Mouse (Mus musculus) right cerebral cortex, postnatal 4 days (tissue): ENCODE measurements around the gene Sbk3.

Experiments used
- DNase-seq: peaks from one replicate; pipeline ENCODE4 v3.0.0-alpha.2; 2022

Gene Sbk3

DNA sequence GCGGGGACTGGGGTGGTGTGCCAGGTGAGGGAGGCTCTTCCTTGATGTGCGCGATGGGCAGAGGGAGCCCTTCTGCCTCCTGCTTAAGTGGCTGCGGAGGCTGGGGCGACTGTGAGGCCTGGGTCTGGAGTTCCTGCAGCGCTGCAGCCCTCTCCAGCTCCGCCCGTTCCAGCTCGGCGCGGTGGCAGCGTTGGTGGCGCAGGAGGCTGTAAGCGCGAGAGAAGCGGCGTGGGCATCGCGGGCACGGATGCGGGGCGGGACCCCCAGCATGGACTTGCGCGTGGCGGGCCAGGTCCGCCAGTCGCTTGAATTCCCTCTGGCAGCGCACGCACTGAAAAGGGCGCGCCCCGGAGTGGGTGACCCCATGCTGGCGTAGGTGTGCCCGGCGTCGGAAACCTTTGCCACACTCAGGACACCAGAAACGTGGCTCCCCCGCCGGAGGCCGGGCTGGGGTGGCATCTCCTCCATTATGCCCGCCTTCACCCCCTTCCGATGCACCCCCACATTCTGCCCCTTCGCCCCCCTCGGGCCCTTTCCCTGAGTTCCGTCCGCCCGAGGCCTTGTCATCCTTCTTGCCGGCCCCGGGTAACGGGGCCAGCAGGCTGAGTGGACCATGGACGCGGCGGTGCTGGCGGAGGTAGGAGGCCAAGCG, 22.5 kb upstream of the Sbk3 start:
- DNase-seq, result no peak

DNA sequence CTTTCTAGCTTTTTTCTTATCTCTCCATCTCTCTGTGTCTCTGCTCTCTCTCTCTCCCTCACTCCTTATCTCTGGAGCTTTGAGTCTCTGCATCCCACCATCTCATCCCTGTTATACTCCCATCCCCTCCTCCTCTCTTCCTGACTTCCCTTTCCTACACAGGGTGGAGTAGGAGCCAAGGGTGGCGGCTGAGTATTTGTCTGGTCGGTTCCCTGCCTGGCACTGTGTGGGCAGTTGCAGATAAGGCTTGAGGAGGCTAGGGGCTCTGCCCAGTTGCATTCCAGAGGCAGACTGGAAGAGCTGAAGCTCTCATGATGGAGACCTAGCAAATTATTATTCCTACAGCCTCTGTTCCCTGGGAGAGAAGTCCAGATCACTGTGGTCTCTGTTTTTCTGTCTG, 17.3 kb upstream of the Sbk3 start:
- no peak for DNase-seq

DNA sequence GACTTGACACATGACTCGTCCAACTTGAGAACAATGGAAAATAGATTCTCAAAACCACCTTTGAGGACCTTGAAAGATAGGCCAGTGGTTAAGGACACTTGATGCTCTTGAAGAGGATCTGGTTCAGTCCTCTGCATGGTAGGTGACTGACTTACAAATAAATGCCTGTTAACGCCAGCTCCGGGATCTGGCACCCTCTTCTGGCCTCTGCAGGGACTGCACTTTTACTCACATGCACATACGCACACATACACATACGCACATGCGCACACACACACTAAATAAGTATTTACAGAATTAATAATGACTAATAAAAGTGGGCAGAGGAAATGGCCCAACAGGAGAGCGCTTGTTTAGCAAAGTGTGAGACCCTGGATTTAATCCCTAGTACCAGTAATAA, 5.9 kb upstream of the Sbk3 start:
- DNase-seq, result no peak

DNA sequence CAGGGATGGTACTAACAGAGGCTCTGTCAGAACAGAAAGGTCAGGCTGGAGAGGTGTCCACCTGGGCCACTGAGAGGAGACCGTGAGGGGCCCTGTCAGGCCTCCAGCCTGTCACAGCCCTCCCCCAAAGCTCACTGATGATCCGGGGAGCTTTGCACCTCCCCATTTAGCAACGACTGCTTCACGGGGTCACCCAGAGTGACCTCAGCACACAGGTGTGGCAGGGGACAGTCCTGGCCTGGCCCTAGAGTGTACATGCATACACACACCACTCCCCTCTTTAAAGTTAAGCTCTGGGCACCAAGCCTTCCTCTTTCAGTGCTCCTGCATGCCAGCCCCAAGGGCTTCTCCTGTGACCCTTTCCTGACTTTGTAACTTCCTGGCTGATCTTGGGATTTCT, 4.5 kb upstream of the Sbk3 start:
- no peak for DNase-seq

DNA sequence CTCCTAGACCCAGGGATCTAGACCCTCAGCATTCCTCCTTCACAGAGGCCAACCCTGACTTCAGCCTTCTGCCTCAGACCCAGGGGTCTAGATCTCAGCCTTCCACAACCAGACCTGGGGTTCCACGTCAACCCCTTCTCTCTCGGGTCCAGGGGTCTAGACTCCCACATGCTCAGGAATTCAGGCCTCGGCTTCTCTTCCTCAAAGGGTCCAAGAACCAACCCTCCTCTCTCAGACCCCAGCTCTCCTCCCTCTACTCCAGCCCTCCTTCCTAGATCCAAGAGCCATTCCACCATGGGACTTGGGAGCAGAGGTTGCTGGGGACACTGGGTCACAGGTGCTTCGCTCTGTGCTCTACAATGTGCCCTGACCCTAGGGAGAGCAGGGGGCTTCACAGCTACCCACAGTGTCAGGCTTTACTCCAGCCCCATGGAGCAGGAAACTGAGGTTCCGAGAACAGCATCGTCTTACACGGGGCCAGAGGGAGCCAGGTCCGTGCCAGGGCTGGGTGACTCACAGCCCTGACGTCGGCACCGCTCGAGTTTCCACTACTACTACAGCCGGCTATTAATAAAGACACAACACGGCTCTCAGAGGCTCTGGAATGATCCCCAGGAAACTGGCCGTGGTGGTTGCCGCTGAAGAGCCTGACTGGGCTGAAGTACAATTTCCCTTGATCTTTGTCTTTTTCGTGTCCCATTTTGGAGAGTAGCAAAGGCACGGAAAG, 1.5 kb upstream of the Sbk3 start:
- no peak for DNase-seq

DNA sequence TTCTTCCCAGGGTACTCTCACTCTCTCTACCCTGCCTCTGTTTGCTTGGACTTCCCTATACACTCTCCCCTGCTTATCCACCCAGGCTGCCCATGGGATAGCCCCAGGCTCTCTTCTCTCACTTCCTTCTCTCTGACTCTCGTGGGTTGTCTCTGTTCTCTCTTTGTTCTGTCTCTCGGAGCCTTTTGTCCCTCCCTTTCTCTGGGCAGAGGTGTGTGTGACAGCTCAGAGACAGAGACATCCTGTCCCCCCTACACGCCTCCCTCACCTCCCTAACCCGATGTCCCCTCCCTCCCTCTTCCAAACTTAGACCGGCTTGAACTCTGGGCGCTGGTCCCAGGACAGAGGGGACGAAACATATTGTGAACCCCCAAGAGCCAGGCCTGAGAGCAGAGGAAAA, 742 bp upstream of the Sbk3 start:
- no peak for DNase-seq

DNA sequence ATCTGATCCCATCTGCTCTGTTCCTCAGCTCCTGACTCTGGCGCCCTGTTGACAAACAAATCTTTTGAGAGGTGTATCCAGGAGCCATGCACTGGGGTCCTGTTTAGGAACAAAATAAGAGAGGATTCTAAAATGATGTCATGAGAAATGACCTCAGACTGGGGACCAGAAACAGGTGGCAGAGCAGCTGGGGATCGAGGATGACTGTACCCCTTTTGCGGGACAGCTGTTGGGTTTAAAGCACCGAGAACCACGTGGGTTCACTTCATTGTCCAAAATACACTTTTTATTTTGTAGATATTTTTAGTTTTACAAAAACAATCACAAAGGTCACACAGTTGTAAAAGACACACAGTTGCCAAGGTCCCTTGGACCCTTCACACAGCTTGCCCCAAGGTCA, 6.0 kb downstream of the Sbk3 start:
- no peak for DNase-seq

DNA sequence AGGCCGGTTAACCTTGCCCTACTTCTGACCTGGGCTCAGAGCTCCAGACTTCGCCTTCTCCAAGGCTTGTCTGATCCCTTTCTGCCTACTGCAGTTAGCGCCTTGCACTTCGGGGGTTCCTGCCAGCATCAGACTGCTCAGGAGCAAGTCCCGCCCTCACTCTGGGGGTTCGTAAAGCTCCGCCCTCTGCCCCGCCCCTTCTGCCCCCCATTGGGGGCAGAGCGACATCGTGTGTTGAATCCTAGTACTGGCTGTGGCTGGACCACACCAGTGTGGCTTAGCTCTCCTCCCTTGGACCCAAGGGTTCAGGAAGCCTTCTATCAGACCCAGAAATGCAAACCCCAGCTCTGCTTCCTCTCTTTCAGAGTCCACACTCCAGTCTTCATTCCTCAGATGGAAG, 6.7 kb downstream of the Sbk3 start, which contains the start of gene Sbk2:
TSS of gene Sbk2 (minus strand) at position 135 of the 400 bp plus-strand sequence.
- DNase-seq, result peak; percentile 79

DNA sequence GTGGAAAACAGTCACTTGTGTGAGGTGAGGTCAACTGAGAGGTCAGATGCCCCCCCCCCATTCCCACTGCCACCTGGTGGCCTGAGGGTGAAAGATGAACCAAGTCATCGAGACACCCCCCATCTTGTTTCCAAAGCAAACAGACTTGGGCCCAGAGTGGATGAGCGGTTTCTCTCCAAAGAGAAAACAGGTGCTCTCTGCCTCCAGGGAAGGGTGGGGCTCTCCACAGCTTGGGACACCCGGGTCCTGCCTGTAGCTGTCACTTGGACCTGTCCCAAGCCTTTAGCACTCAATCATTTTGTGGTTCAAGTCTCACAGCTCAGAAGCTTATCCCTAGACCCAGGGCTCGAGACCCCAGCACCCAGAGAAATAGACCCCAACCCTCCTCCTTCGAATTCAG, 7.4 kb downstream of the Sbk3 start:
- no peak for DNase-seq

DNA sequence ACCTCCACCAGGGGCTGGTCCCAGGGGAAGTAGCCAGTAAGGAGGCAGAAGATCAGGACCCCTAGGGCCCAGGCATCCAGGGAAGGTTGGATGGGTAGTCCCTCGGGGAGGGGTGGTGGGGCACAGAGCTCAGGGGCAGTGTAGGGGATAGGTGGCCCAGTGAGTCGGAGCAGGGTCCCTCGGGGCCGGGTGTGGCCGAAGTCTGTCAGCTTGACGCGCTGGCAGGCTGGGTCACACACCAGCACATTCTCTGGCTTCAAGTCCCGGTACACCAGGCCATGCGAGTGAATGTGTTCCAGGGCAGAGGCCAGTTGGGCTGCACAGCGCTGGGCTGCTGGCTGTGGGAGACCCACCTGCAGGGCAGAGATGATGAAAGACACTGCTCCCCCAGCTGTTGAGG, 13.6 kb downstream of the Sbk3 start:
- DNase-seq, result no peak

DNA sequence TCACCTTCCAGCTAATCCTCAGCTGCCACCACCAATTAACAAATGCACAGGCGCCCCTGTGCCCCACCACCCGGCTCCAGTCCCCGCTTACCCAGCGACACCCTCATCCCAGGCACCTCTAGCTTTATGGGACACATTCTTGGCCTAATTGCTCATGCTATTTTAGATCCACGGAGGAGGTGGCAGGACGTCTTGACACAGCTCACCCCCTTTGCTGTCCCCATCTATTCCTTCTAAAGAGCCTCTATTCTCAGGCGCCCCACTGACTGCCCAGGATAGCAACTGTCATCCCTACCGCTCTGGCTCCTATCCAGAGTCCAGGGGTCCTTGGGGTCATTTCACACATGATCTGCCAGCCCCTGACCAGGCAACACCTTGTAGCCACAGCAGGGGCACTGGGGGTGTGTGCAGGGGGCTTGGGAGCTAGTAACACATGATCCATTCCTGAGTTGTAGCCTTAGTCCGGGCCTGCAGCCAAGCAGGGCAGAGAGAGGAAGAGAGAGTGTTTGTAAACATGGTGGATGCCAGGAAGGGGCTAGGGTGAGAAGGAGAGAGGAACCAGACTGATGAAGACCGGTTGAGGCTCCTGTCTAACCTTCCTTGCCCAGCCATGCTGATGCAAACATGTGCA, 17.0 kb downstream of the Sbk3 start:
- DNase-seq, result peak; percentile 21

DNA sequence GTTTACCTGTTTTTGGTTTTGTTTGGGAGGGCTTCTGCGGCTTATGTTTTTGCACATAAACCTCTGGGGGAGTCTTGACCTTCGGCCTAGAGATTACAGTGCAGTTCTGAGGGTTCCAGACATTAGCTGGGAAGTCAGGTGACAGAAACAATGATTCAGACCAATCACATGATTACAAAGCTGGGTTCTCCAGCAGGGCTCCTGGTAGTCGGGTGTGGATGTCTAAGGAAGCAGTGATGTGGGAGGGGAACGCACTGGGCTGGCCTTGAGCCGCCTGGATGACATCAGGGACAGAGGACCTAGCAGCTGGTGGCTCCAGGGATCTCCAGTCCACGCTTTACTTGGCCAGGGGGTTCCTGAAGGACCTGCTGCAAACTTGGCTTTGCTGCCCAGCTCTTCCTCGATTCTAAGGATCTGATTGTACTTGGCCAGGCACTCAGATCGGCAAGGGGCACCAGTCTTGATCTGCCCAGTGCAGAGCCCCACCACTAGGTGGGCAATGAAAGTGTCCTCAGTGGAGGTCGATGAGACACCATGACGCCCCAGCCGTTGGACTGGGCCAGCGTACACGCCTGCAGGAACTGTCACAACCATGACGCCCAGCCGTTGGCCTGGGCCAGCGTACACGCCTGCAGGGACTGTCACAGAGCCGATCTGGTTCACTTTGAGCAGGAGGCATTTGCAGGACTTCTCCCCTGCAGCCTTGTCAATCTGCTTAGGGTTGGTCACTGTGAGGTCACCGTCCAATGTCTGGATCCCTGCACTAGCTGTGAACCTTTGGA, 20.2 kb downstream of the Sbk3 start:
- no peak for DNase-seq

DNA sequence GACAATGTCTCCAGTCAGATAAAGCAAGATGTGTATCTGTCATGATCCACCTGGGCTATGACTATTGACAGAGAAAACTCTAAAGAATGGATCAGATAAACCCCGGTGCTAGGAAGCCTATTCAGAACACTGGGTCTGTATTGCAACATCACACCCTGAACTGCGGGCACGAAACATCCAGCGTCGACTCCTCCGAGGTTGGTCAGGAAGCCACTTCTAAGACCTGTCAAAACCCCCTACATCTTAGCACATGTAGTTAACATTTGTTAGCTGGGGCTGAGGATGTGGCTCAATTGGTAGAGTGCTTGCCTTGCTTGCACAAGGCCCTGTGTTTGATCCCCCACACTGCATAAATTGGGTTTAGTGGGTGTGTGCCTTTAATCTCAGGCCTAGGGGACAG, 22.6 kb downstream of the Sbk3 start:
- no peak for DNase-seq

DNA sequence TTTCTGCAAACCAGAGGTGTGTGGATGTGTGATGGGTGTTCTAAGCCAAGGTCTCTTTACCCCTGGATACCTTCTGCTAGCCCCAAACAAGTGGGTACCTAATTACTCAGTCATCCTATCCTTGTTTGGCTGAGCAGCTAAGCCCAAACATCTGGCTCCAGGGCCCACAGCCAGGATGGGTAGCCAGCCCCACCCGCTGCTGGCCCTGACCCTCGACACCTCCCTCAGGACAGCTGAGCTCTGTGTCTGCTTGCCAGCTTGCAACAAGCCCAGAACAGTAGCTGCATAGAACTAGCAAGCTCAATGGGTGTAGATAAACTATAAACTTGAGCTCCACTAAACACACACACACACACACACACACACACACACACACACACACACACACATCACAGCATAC, 23.1 kb downstream of the Sbk3 start:
- no peak for DNase-seq

DNA sequence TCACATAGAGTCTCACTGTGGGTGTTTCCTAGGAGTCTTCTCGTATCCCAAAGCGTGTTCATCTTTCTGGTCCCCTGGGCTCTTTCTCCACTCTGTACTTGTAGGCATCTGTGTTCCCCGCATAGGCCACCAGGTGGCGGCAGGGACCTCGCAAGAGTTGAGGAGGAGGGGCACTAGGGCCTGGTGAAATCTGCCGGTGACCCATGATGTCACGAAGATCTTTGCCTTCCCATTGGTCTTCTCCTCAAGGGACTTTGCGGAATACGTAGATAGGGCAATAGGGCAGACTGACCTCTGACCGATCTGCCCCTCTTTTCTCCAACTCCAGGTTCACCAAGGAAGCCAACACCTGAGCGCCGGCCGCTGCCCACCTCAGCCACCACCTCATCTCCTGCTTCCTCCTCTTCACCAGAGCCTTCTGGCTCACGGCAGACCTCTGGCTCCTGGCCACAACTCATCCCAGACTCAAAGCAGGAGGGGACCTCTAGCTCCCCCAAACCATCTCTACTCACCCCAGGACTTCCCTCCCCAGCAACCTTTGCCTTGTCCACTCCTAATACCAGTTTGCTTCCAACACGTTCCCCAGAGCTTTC, 27.6 kb downstream of the Sbk3 start:
- peak; percentile 86 for DNase-seq

DNA sequence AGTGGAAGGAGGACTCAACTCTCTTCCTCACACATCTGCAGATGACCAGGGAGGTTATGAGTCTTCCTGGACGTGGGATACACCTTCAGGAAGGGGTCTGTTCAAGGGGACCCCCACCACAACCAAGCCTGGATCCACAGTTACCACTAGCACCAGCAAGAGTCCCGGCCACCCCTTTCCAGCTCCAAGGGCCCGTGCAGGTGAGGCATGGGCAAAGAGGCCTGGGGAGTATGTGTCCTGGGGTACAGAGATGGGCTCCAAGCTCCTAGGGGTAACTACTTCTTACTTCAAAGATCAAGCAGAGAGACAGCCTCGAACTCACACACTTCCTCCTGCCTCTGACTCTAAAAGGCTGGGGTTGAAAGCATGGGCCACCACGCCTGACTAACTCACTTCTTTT, 28.3 kb downstream of the Sbk3 start:
- no peak for DNase-seq

DNA sequence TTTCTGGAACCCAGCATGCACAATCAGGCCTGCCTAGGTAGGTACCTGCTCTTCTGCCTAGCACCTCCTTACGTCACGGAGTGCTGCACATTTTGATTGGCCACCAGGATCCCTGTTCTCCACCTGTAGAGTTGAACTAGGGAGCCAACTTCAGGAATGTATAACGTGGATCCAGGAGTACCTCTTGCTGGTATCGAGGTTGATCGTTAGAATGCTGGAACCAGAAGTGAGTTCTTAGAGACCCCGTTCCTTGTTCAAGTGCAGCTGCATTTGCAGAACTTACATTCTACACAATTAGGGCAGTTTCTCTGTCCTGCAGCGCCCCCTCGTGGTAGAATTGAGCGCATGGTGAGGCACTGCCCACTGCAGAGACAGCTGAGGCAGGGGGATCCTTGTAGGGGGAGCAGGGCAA, 30.9 kb downstream of the Sbk3 start:
- peak; percentile 81 for DNase-seq

DNA sequence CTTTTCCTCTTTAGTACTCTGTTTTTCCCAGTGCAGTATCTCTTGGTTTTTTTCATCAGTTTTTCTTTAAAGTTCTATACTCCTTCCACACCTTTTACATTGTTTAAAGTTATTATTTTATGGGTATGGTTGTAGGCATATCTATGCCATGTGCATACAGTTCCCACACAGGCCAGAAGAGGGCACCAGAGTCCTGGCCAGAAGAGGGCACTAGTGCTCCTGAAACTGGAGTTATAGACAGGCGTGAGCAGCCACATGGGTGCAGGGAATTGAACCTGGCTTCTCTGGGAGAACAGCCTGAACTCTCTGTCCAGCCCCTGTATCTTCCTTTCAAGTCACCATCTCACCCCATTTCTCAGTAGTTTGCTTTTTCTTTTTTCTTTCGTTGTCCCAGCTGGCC, 32.5 kb downstream of the Sbk3 start:
- peak; percentile 74 for DNase-seq

DNA sequence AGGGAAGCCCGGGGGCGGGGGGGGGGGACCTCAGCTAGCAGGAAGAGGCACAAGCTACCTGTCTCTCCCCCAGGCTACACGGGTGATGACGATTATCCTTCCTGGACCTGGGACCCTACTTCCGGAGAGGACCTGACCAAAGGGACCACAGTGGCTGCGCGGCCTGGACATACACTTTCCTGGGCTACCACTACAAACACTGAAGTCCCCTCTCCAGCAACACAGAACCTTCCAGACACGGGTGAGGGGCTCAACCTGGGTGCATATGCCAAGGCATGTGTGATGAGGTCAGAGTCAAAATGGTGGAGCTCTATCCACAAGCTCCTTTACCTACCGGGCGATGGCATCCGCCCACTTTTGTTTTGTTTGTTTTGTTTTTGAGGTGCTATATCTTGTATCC, 33.6 kb downstream of the Sbk3 start:
- DNase-seq, result no peak

DNA sequence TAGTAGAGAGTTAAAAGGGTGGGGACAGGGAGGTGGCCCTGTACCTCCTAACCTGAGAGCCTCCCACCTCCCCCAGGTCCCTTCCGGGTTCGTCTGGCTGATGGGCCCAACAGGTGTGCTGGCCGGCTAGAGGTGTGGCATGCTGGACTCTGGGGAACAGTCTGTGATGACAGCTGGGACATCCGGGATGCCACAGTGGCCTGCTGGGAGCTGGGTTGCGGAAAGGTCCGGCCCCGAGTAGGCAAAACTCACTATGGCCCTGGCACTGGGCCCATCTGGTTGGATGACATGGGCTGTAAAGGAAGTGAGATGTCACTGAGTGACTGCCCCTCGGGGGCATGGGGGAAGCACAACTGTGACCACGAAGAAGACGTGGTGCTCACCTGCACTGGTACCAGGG, 34.1 kb downstream of the Sbk3 start:
- no peak for DNase-seq

DNA sequence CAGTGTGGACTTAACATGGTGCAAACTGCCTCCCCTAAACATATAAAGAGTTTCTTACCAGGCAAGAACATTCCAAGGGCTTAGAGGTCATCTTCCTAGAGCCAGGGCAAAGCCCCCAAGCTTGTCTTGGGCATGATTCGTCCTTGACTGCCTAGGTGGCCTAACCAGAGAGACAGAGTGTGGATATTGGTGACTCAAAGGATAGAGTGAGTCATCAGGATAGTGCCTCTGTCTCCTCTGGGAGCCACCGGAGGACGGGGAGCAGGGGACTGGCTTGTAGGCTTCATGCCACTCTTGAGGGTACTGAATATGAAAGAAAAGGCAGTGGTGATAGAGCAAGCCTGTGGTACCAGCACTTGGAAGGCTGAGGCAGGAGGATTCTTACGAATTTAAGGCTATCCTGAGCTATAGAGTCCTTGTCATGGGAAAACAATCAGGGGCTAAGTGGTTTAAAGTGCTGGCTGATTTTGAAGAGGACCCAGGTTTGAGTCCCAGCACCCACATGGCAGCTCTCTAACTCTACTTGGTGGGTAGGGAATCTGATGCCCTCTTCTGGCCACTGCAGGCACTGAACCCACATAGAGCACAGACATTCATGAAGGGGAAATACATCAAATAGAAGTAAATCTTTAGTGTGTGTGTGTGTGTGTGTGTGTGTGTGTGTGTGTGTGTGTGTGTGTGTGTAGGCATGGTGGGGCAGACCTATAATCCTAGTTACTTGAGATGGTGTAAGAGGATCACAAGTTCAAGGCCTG, 36.6 kb downstream of the Sbk3 start:
- no peak for DNase-seq

DNA sequence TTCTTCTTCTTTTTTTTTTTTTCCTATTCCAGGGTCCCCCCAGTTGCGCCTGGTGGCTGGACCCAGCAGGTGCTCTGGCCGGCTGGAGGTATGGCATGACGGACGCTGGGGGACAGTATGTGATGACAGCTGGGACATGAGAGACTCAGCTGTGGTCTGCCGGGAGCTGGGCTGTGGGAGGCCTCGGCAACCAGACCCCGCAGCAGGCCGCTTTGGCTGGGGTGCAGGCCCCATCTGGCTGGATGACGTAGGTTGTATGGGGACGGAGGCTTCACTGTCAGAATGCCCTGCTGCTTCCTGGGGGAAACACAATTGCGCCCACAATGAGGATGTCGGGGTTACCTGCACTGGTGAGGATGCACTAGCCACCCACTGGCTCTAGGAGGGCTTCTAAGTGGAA, 37.9 kb downstream of the Sbk3 start:
- no peak for DNase-seq
